Mouse (Mus musculus) forebrain, embryonic 15.5 days (tissue): ENCODE results near the gene Cdc42bpb. TPM values are rescaled to one million over a fixed set of nuclear protein-coding genes. Genes with fewer than 3 reads are reported as not detected.
A peak's percentile ranks its signal among the peaks of the same experiment; 100 is the strongest.

ENCODE experiments used
- ATAC-seq: fragments of 200-750 bp; cut with Nextera tagmentation; replicated peaks from 2 replicates; pipeline ENCODE4 v1.8.0; 2017; ENCODE audit warnings: mild to moderate bottlenecking, moderate TSS enrichment, moderate library complexity
- H3K27ac ChIP-seq: fragments of 300-500 bp; sonication (generic); replicated peaks from 2 replicates; pipeline ENCODE4 v1.5.1; 2015; ENCODE audit warnings: mild to moderate bottlenecking, inconsistent platforms
- H3K27me3 ChIP-seq: fragments of 300-500 bp; sonication (generic); 2 replicates; pipeline ENCODE4 v1.6.1; 2015; ENCODE audit warnings: inconsistent platforms
- H3K36me3 ChIP-seq: fragments of 300-500 bp; sonication (generic); 2 replicates; pipeline ENCODE4 v1.6.1; 2015; ENCODE audit warnings: mild to moderate bottlenecking, inconsistent platforms
- H3K4me1 ChIP-seq: fragments of 300-500 bp; sonication (generic); 2 replicates; pipeline ENCODE4 v1.6.1; 2015; ENCODE audit warnings: inconsistent platforms
- H3K4me2 ChIP-seq: fragments of 300-500 bp; sonication (generic); replicated peaks from 2 replicates; pipeline ENCODE4 v1.6.1; 2015; ENCODE audit warnings: mild to moderate bottlenecking, inconsistent platforms
- H3K4me3 ChIP-seq: fragments of 300-500 bp; sonication (generic); 2 replicates; pipeline ENCODE4 v1.5.1; 2015; ENCODE audit warnings: mild to moderate bottlenecking, inconsistent platforms
- H3K9ac ChIP-seq: fragments of 300-500 bp; sonication (generic); replicated peaks from 2 replicates; pipeline ENCODE4 v1.6.1; 2015; ENCODE audit warnings: mild to moderate bottlenecking, inconsistent platforms
- H3K9me3 ChIP-seq: fragments of 300-500 bp; sonication (generic); 2 replicates; pipeline ENCODE4 v1.6.1; 2016; ENCODE audit warnings: inconsistent platforms
- WGBS: fragments of 180-500 bp; shearing (Covaris S2); methylation state at CpG from one replicate; pipeline ENCODE4 v1.1.7; 2015; ENCODE audit warnings: mixed read lengths; 5-methylcytosine and 5-hydroxymethylcytosine counted together
- polyA plus RNA-seq: library from polyadenylated mRNA; unstranded; fragments of >200 nt; fragmentation: Nextera tagmentation; extraction: Ambion mirVana; gene quantifications from 2 replicates; pipeline ENCODE4 v1.2.1, GENCODE M21; 2015

The Cdc42bpb gene
- polyA plus RNA-seq, 1 experiment from 2014 or later = 35.5 TPM

- no peak overlapping the region for H3K27ac ChIP-seq
- H3K36me3 ChIP-seq = peaks cover 93% of the 10 kb centered on the region
- H3K4me1 ChIP-seq = no peaks in the 10 kb centered on the region
- H3K9me3 ChIP-seq = no peaks in the 10 kb centered on the region
- no peaks in the 10 kb centered on the region for H3K27me3 ChIP-seq
- no peak overlapping the region for H3K4me2 ChIP-seq
- H3K9ac ChIP-seq = no peak overlapping the region
- WGBS = 88% methylated on average over 14 of the region's 14 CpGs
- ATAC-seq = no peak
- H3K4me3 ChIP-seq = no peak overlapping the region
These were observed 67.6 kb downstream of the Cdc42bpb start for GRCm38 (mm10) chr12:111309931-111310330.

DNA sequence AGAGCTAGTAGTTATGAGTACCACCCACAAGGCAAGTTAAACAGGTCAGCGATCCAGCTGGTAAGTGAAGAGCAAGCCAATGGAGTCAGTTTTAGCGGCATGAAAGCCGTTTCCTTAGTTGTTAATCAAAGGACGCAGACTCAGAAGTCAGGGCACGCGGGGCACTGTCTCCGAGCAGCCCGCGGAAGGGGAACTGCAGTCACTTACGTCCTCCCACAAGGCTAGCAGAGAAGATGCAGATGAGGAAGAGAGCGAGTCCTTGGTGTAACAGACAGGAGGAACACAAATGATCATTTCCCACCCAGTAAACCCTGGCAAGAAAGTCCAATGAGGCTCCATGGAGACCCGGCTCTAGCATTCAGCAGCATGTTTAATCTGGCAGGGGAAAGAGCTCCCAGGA is 68.3 kb downstream of the Cdc42bpb start:
- no peak overlapping the region for H3K27ac ChIP-seq
- ATAC-seq = no peak
- H3K4me3 ChIP-seq = no peak overlapping the region
- WGBS = 85% methylated on average over 12 of the region's 12 CpGs
- no peak overlapping the region for H3K4me2 ChIP-seq
- no peaks in the 10 kb centered on the region for H3K4me1 ChIP-seq
- H3K27me3 ChIP-seq = no peaks in the 10 kb centered on the region
- H3K9ac ChIP-seq = no peak overlapping the region
- H3K36me3 ChIP-seq = peaks cover 93% of the 10 kb centered on the region
- no peaks in the 10 kb centered on the region for H3K9me3 ChIP-seq

GRCm38 (mm10) chr12:111306821-111307220 is 70.7 kb downstream of the Cdc42bpb start:
- H3K9me3 ChIP-seq = no peaks in the 10 kb centered on the region
- H3K9ac ChIP-seq = no peak overlapping the region
- no peak for ATAC-seq
- no peaks in the 10 kb centered on the region for H3K4me1 ChIP-seq
- no peak overlapping the region for H3K4me2 ChIP-seq
- H3K36me3 ChIP-seq = peaks cover 91% of the 10 kb centered on the region
- H3K4me3 ChIP-seq = no peak overlapping the region
- no peaks in the 10 kb centered on the region for H3K27me3 ChIP-seq
- no peak overlapping the region for H3K27ac ChIP-seq
- 90% methylated on average over 8 of the region's 8 CpGs for WGBS

GRCm38 (mm10) chr12:111303702-111304337 is 73.7 kb downstream of the Cdc42bpb start:
- no peaks in the 10 kb centered on the region for H3K27me3 ChIP-seq
- 94% methylated on average over 8 of the region's 8 CpGs for WGBS
- ATAC-seq = no peak

DNA sequence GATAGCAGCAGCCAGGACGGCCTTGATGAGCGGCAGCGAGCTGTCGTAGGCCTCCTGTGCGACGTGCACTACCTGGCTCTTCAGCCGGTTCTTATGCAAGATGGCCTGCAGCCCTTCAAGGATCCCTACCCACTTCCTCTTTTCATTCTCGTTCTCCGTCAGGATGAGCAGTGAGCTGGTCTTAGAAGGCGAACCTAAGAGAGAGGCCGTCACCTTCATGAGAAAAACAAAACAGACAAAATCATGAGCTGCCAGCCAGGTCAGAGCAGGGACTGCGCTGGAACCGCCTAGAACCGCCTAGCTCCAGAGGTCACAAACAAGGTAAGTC is 75.5 kb downstream of the Cdc42bpb start:
- Histone ChIP-seq H3K4me3 (no peak overlapping the region), H3K36me3 (peaks cover 90% of the 10 kb centered on the region), H3K4me2 (no peak overlapping the region), H3K9me3 (no peaks in the 10 kb centered on the region), H3K9ac (no peak overlapping the region), H3K27ac (no peak overlapping the region), H3K4me1 (no peaks in the 10 kb centered on the region), H3K27me3 (no peaks in the 10 kb centered on the region)
- 96% methylated on average over 14 of the region's 14 CpGs for WGBS
- ATAC-seq = no peak

More at GRCm38 (mm10) chr12:111303702-111304337, 73.7 kb downstream of the Cdc42bpb start:
- Histone ChIP-seq H3K36me3 (peaks cover 87% of the 10 kb centered on the region), H3K27ac (no peak overlapping the region), H3K9ac (no peak overlapping the region), H3K4me1 (no peaks in the 10 kb centered on the region), H3K4me3 (no peak overlapping the region), H3K9me3 (no peaks in the 10 kb centered on the region), H3K4me2 (no peak overlapping the region)

DNA sequence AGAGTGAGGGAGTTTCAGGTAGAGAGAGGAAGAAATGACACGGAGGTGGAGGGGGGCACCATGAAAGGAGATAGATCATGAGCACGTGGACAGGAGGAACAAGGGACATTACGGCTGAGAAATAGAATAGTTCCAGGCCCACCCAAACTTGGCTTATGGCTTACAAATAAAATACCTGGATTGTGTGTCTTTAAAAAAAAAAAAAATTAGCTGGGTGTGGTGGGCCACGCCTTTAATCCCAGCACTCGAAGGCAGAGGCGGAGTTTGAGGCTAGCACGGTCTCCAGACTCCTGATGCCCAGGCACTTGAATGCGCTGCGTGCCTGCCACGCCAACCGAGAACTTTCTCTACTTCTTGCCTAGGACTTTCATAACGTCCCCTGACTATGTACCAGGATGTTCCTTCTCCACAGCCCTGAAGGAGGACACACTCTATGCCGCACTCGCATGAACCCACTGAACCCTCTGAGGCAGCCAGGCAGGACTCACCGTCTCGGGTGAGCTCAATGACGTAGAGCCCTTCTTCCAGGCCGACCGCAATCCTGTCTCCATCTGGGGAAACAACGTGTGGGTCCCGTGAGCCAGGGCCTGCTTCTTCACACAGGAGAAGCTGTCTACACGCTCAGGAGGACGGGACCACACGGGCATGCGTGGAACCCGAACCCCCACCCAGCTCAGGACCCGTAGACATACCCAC is 76.0 kb downstream of the Cdc42bpb start:
- 95% methylated on average over 27 of the region's 27 CpGs for WGBS
- Histone ChIP-seq H3K4me2 (no peak overlapping the region), H3K4me3 (no peak overlapping the region), H3K9me3 (no peaks in the 10 kb centered on the region), H3K4me1 (no peaks in the 10 kb centered on the region), H3K27me3 (no peaks in the 10 kb centered on the region), H3K9ac (no peak overlapping the region), H3K27ac (no peak overlapping the region), H3K36me3 (peaks cover 90% of the 10 kb centered on the region)
- ATAC-seq = no peak

DNA sequence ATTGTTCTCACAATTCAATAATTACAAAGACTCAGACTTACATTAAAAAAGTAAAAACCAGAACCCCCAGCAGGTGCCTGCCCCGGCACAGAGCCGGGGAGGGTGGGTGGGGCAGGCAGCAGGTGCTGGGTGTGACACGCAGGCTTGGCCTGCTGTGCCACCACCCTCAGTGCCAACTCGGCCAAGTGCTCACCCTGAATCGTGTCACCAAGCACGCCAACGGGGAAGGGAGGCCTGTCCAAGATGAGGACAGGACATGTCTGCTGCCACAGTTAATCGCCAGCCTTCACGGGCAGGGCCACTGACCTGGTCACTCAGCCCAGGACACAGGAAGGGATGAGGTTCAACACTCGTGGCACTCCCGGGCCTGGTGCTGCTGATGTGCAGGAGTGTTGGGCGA is 84.5 kb downstream of the Cdc42bpb start:
- Histone ChIP-seq H3K4me3 (no peak overlapping the region), H3K27ac (no peak overlapping the region), H3K4me2 (no peak overlapping the region), H3K9ac (no peak overlapping the region), H3K4me1 (no peaks in the 10 kb centered on the region), H3K36me3 (peaks cover 68% of the 10 kb centered on the region), H3K27me3 (no peaks in the 10 kb centered on the region), H3K9me3 (no peaks in the 10 kb centered on the region)
- WGBS = 94% methylated on average over 12 of the region's 12 CpGs
- ATAC-seq = no peak

DNA sequence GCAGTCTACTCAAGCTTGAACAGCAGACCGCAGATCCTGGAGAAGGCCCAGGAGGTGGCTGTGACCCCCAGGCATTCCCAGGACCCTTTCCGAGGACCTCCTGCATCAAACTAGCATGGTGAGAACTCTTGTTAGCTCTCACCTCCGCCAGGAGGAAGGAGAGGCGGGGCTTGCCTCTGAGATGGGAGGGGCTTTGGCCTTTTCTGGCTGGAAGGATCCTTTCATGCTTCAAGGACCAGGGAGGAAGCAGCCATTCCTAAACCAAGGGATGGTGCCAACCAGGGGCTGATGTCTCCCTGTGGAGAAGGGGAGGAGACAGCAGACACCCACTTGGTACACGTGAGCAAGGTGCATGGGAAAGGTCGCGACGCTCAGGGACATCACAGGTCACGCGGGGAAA is 93.0 kb downstream of the Cdc42bpb start:
- Histone ChIP-seq H3K9ac (no peak overlapping the region), H3K27me3 (no peaks in the 10 kb centered on the region), H3K27ac (no peak overlapping the region), H3K9me3 (no peaks in the 10 kb centered on the region), H3K4me2 (0 out of 2 replicates have a peak overlapping the region, but pooled peaks have one; percentile 1), H3K4me3 (no peak overlapping the region), H3K36me3 (no peaks in the 10 kb centered on the region), H3K4me1 (0 out of 2 replicates have a peak, but pooled peaks cover 4% of the 10 kb centered on the region)
- 22% methylated on average over 10 of the region's 10 CpGs for WGBS
- no peak for ATAC-seq

DNA sequence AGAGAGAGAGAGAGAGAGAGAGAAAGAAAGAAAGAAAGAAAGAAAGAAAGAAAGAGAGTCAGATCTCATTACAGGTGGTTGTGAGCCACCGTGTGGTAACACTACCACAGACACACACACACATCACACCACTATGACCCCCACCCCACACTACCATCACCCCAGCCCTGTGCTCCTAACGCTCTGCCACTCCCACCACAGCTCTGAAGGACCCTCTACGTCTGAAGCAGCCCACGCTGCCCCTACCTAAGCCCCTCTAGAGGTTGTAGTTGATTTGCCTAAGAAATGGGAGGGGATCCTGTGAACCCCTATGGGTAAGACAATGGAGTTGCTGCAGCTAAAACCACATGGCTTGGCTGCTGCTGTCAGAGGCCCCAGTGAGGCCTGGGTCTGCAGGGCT is 93.9 kb downstream of the Cdc42bpb start:
- Histone ChIP-seq H3K27ac (no peak overlapping the region), H3K36me3 (no peaks in the 10 kb centered on the region), H3K9me3 (no peaks in the 10 kb centered on the region), H3K4me2 (no peak overlapping the region), H3K9ac (no peak overlapping the region), H3K4me3 (no peak overlapping the region), H3K4me1 (0 out of 2 replicates have a peak, but pooled peaks cover 4% of the 10 kb centered on the region), H3K27me3 (no peaks in the 10 kb centered on the region)
- no peak for ATAC-seq
- WGBS = 68% methylated on average over 4 of the region's 4 CpGs

DNA sequence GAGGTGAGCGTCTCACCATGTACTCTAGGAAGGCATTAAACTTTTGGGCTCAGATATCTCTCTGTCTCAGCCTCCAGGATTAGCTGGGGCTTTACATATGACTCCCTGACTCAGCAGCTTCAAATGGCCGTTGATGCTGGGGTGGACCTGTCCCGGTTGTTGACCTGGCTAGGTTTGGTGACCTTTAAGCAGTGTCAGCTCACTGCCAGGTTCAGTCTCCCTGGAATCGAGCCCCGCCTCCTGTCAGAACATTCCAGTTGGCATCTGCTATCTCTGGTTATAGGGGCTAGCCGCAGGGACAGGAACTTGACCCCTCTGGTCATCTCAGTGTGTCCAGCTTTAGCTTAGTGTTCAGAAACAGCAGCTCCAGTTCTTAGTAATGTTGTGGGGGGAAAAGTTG is 101.1 kb downstream of the Cdc42bpb start:
- H3K4me2 ChIP-seq = no peak overlapping the region
- H3K4me3 ChIP-seq = no peak overlapping the region
- no peak for ATAC-seq
- peaks cover 63% of the 10 kb centered on the region for H3K27me3 ChIP-seq
- no peak overlapping the region for H3K27ac ChIP-seq
- 65% methylated on average over 6 of the region's 6 CpGs for WGBS
- no peaks in the 10 kb centered on the region for H3K36me3 ChIP-seq
- no peak overlapping the region for H3K9ac ChIP-seq
- H3K4me1 ChIP-seq = peaks cover 20% of the 10 kb centered on the region
- H3K9me3 ChIP-seq = no peaks in the 10 kb centered on the region

DNA sequence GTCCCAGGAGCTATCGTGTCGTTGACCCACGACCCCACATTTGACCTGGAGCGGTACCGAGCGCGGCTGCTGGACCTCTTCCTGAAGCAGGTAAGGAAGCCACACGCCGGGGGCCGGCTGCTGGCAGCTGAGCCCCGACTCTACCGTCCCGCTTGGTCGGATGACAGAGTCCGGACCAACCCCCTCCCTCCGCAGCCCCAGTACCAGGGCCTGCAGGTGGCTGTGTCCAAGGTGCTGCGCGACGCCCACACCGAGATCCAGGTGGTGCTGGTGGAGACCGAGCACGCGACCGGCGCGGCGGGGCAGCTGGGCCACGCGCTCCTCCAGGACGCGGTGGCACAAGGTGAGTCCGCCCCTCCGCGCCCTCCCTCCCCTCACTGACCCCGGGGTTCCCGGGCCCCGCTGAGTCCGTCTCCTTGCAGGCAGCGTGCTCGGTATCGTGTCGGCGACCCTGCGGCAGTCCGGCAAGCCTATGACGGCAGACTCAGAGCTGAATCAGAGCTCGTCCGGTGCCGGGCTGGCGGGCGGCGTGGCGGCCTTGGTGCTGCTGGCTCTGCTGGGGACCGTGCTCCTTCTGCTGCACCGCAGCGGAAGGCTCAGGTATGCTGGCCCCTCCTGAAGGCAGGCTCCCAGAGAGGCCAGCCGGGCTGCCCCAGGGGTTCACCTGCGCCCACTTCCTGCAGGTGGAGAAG is 102.2 kb downstream of the Cdc42bpb start:
- no peak for ATAC-seq
- Histone ChIP-seq H3K9ac (peak overlapping the region; percentile 43), H3K4me2 (peak overlapping the region; percentile 70), H3K4me3 (peak overlapping the region; percentile 48), H3K36me3 (no peaks in the 10 kb centered on the region), H3K27ac (no peak overlapping the region), H3K27me3 (peaks cover 74% of the 10 kb centered on the region), H3K9me3 (no peaks in the 10 kb centered on the region), H3K4me1 (peaks cover 20% of the 10 kb centered on the region)
- 2% methylated on average over 58 of the region's 58 CpGs for WGBS

DNA sequence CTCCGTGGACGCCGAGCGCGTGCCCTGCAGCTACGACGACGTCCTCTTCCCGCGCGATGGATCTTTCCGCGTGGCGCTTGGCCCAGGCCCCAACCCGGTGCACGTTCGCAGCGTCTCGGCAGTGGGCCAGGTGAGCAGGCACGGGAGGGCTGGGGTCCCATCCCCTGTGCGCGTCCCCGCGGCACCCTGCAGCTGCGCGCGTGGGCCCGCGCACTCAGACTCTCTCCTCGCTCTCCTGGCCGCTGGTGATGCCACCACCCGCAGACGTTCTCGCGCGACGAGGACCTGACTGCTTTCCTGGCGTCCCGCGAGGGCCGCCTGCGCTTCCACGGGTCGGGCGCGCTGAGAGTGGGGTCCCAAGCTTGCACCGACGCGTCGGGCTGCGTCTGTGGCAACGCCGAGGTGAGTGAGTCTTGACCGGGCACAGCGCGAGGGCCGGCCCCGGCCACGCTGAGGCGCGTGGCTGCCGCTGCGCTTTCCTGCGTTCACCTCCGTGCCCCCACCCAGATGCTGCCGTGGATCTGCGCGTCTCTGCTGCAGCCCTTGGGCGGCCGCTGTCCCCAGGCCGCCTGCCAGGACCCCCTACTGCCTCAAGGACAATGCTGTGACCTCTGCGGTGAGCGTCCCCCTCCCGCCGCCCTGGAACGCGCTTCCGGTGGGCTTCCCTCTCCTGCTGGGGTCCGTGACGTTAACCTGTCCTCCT is 102.9 kb downstream of the Cdc42bpb start:
- ATAC-seq = no peak; the same call in 1 of the 2 replicates
- WGBS = 2% methylated on average over 80 of the region's 80 CpGs
- no peaks in the 10 kb centered on the region for H3K9me3 ChIP-seq
- H3K4me1 ChIP-seq = peaks cover 20% of the 10 kb centered on the region
- no peak overlapping the region for H3K27ac ChIP-seq
- peak overlapping the region; percentile 48 for H3K4me3 ChIP-seq
- peak overlapping the region; percentile 70 for H3K4me2 ChIP-seq
- H3K9ac ChIP-seq = peak overlapping the region; percentile 43
- no peaks in the 10 kb centered on the region for H3K36me3 ChIP-seq
- H3K27me3 ChIP-seq = peaks cover 81% of the 10 kb centered on the region
